Mouse (Mus musculus): ENCODE data around the gene Ivl.
A peak's percentile ranks its signal among the peaks of the same experiment; 100 is the strongest.

The Ivl gene

GRCm38 (mm10) chr3:92573449-92574041, at the start of gene Ivl:
Ivl (minus strand) TSS chr3:92573735.
- TF ChIP-seq CTCF (conservative IDR thresholded peaks at IDR 0.05; ENCODE audit: low read length): no peak
- no peak for TF ChIP-seq NANOG (IDR thresholded peaks at IDR 0.05; ENCODE audit: borderline replicate concordance, low read length)
- no peak for TF ChIP-seq POU5F1 (IDR thresholded peaks at IDR 0.05; ENCODE audit: borderline replicate concordance, low read length)

GRCm38 (mm10) chr3:92621560-92621959, 48.0 kb upstream of the Ivl start, which contains the start of gene Lce6a:
Lce6a (minus strand) TSS chr3:92621660.
- Histone ChIP-seq H3K4me3 (replicated peaks; ENCODE audit: low read length) (no peak within 1 kb of the TSS), H3K4me1 (replicated peaks; ENCODE audit: low read depth, low read length) (no peaks in the 10 kb centered on the region), H3K36me3 (ENCODE audit: insufficient read depth, low read length) (no peaks in the 10 kb centered on the region), H3K27me3 (ENCODE audit: insufficient read depth, low read length) (no peaks in the 10 kb centered on the region), H3K9me3 (ENCODE audit: low read length) (no peaks in the 10 kb centered on the region)
- TF ChIP-seq NANOG (IDR thresholded peaks at IDR 0.05; ENCODE audit: borderline replicate concordance, low read length): no peak
- TF ChIP-seq POU5F1 (IDR thresholded peaks at IDR 0.05; ENCODE audit: borderline replicate concordance, low read length): no peak
- no peak for TF ChIP-seq CTCF (conservative IDR thresholded peaks at IDR 0.05; ENCODE audit: low read length)

More at GRCm38 (mm10) chr3:92573449-92574041, at the start of gene Ivl:
- peaks cover 11% of the 10 kb centered on the region for H3K27me3 ChIP-seq (ENCODE audit: insufficient read depth, low read length)
- no peaks in the 10 kb centered on the region for H3K9me3 ChIP-seq (ENCODE audit: low read length)
- H3K4me1 ChIP-seq (replicated peaks; ENCODE audit: low read depth, low read length): no peaks in the 10 kb centered on the region
- H3K4me3 ChIP-seq (replicated peaks; ENCODE audit: low read length): no peak within 1 kb of the TSS
- no peaks in the 10 kb centered on the region for H3K36me3 ChIP-seq (ENCODE audit: insufficient read depth, low read length)

- H3K4me3 ChIP-seq (replicated peaks; ENCODE audit: low read length): no peak overlapping the region
- H3K27me3 ChIP-seq (ENCODE audit: insufficient read depth, low read length): no peaks in the 10 kb centered on the region
- no peaks in the 10 kb centered on the region for H3K4me1 ChIP-seq (replicated peaks; ENCODE audit: low read depth, low read length)
- TF ChIP-seq NANOG (IDR thresholded peaks at IDR 0.05; ENCODE audit: borderline replicate concordance, low read length) (no peak), POU5F1 (IDR thresholded peaks at IDR 0.05; ENCODE audit: borderline replicate concordance, low read length) (no peak), CTCF (conservative IDR thresholded peaks at IDR 0.05; ENCODE audit: low read length) (no peak)
- no peaks in the 10 kb centered on the region for H3K36me3 ChIP-seq (ENCODE audit: insufficient read depth, low read length)
- no peaks in the 10 kb centered on the region for H3K9me3 ChIP-seq (ENCODE audit: low read length)
These were observed 36.3 kb upstream of the Ivl start for GRCm38 (mm10) chr3:92609804-92610203.

GRCm38 (mm10) chr3:92607392-92607791, 33.9 kb upstream of the Ivl start, which contains the start of gene 2210017I01Rik:
2210017I01Rik (minus strand) TSS chr3:92607492.
- no peaks in the 10 kb centered on the region for H3K4me1 ChIP-seq (replicated peaks; ENCODE audit: low read depth, low read length)
- H3K4me3 ChIP-seq (replicated peaks; ENCODE audit: low read length): no peak within 1 kb of the TSS
- no peaks in the 10 kb centered on the region for H3K36me3 ChIP-seq (ENCODE audit: insufficient read depth, low read length)
- TF ChIP-seq NANOG (IDR thresholded peaks at IDR 0.05; ENCODE audit: borderline replicate concordance, low read length): no peak
- TF ChIP-seq CTCF (conservative IDR thresholded peaks at IDR 0.05; ENCODE audit: low read length): no peak
- TF ChIP-seq POU5F1 (IDR thresholded peaks at IDR 0.05; ENCODE audit: borderline replicate concordance, low read length): no peak
- no peaks in the 10 kb centered on the region for H3K27me3 ChIP-seq (ENCODE audit: insufficient read depth, low read length)
- no peaks in the 10 kb centered on the region for H3K9me3 ChIP-seq (ENCODE audit: low read length)

GRCm38 (mm10) chr3:92602169-92602568, 28.6 kb upstream of the Ivl start:
- TF ChIP-seq POU5F1 (IDR thresholded peaks at IDR 0.05; ENCODE audit: borderline replicate concordance, low read length) (no peak), CTCF (conservative IDR thresholded peaks at IDR 0.05; ENCODE audit: low read length) (peak; percentile 31), NANOG (IDR thresholded peaks at IDR 0.05; ENCODE audit: borderline replicate concordance, low read length) (no peak)
- Histone ChIP-seq H3K9me3 (ENCODE audit: low read length) (no peaks in the 10 kb centered on the region), H3K4me1 (replicated peaks; ENCODE audit: low read depth, low read length) (no peaks in the 10 kb centered on the region), H3K4me3 (replicated peaks; ENCODE audit: low read length) (no peak overlapping the region), H3K36me3 (ENCODE audit: insufficient read depth, low read length) (no peaks in the 10 kb centered on the region), H3K27me3 (ENCODE audit: insufficient read depth, low read length) (no peaks in the 10 kb centered on the region)

- TF ChIP-seq POU5F1 (IDR thresholded peaks at IDR 0.05; ENCODE audit: borderline replicate concordance, low read length) (no peak), CTCF (conservative IDR thresholded peaks at IDR 0.05; ENCODE audit: low read length) (peak; percentile 25)
- Histone ChIP-seq H3K9me3 (ENCODE audit: low read length) (no peaks in the 10 kb centered on the region), H3K4me3 (replicated peaks; ENCODE audit: low read length) (no peak overlapping the region), H3K4me1 (replicated peaks; ENCODE audit: low read depth, low read length) (no peaks in the 10 kb centered on the region), H3K36me3 (ENCODE audit: insufficient read depth, low read length) (no peaks in the 10 kb centered on the region), H3K27me3 (ENCODE audit: insufficient read depth, low read length) (no peaks in the 10 kb centered on the region)
These were observed 26.9 kb upstream of the Ivl start for GRCm38 (mm10) chr3:92600456-92600855.

- TF ChIP-seq CTCF (conservative IDR thresholded peaks at IDR 0.05; ENCODE audit: low read length) (no peak), NANOG (IDR thresholded peaks at IDR 0.05; ENCODE audit: borderline replicate concordance, low read length) (no peak), POU5F1 (IDR thresholded peaks at IDR 0.05; ENCODE audit: borderline replicate concordance, low read length) (no peak)
- H3K36me3 ChIP-seq (ENCODE audit: insufficient read depth, low read length): no peaks in the 10 kb centered on the region
- H3K4me3 ChIP-seq (replicated peaks; ENCODE audit: low read length): no peak overlapping the region
- no peaks in the 10 kb centered on the region for H3K9me3 ChIP-seq (ENCODE audit: low read length)
- no peaks in the 10 kb centered on the region for H3K4me1 ChIP-seq (replicated peaks; ENCODE audit: low read depth, low read length)
- H3K27me3 ChIP-seq (ENCODE audit: insufficient read depth, low read length): no peaks in the 10 kb centered on the region
These were observed 26.4 kb upstream of the Ivl start for GRCm38 (mm10) chr3:92599973-92600372.

GRCm38 (mm10) chr3:92598429-92598828, 24.9 kb upstream of the Ivl start:
- Histone ChIP-seq H3K9me3 (ENCODE audit: low read length) (no peaks in the 10 kb centered on the region), H3K4me1 (replicated peaks; ENCODE audit: low read depth, low read length) (no peaks in the 10 kb centered on the region), H3K36me3 (ENCODE audit: insufficient read depth, low read length) (no peaks in the 10 kb centered on the region), H3K27me3 (ENCODE audit: insufficient read depth, low read length) (no peaks in the 10 kb centered on the region), H3K4me3 (replicated peaks; ENCODE audit: low read length) (no peak overlapping the region)
- no peak for TF ChIP-seq NANOG (IDR thresholded peaks at IDR 0.05; ENCODE audit: borderline replicate concordance, low read length)
- TF ChIP-seq CTCF (conservative IDR thresholded peaks at IDR 0.05; ENCODE audit: low read length): no peak
- no peak for TF ChIP-seq POU5F1 (IDR thresholded peaks at IDR 0.05; ENCODE audit: borderline replicate concordance, low read length)

GRCm38 (mm10) chr3:92588858-92589257, 15.3 kb upstream of the Ivl start, which contains the start of gene Smcp:
Smcp (minus strand) TSS chr3:92588997.
- H3K4me3 ChIP-seq (replicated peaks; ENCODE audit: low read length): no peak within 1 kb of the TSS
- H3K36me3 ChIP-seq (ENCODE audit: insufficient read depth, low read length): no peaks in the 10 kb centered on the region
- H3K9me3 ChIP-seq (ENCODE audit: low read length): no peaks in the 10 kb centered on the region
- H3K4me1 ChIP-seq (replicated peaks; ENCODE audit: low read depth, low read length): no peaks in the 10 kb centered on the region
- TF ChIP-seq NANOG (IDR thresholded peaks at IDR 0.05; ENCODE audit: borderline replicate concordance, low read length): no peak
- H3K27me3 ChIP-seq (ENCODE audit: insufficient read depth, low read length): no peaks in the 10 kb centered on the region
